ENCODE assay signal across 8 mouse cellular contexts in the genomic region with DNA sequence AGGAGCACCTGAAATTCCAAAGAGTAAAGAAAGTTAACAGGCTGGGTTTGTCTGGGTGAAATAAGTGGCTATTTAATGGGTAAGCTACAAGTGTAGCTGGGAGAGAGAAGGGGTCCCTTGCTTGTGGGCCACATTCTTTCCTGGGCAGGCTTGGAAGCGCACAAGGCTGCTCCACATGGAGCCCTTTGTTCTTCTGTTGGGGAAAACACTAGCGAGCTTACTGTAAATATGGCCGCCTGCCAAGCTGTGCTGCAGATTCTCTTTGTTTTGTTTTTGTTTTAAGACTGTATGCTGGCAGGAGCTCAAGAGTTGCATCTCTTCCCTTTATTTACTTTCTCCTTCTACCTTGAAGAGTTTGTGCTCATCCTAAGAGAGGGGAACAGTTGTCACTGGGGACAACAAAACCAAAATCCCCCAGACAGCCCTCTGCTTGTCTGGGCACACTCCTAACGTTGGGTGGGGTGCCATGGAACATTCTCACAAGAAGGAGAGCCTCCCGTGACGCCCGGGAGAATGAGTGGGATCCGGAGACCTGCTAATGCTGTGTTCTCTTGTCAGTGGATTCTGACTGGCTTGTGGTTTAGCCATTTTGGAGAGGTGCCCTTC.
DNase-seq lines count a peak whose midpoint lies in the region; ATAC-seq and TF ChIP-seq lines count a peak whose summit lies in the region.

No protein-coding gene starts in this region.

- WGBS in kidney, embryonic 14.5 days, result 72% methylated on average over 8 of the region's 8 CpGs
- WGBS in forebrain, embryonic 16.5 days, result 32% methylated on average over 8 of the region's 8 CpGs
- WGBS in lung, embryonic 14.5 days, result 49% methylated on average over 8 of the region's 8 CpGs
- 34% methylated on average over 8 of the region's 8 CpGs for WGBS in stomach, postnatal 0 days

- ATAC-seq in kidney, embryonic 14.5 days (ENCODE audit: low FRiP score, low TSS enrichment), result no peak
- peak; percentile 85 for ATAC-seq in forebrain, embryonic 16.5 days
- ATAC-seq in lung, embryonic 14.5 days (ENCODE audit: insufficient read depth), result peak; percentile 90
- no peak; the same call in 1 of the 2 replicates for ATAC-seq in stomach, postnatal 0 days (ENCODE audit: low FRiP score, low TSS enrichment)

- H3K4me3 ChIP-seq in kidney, embryonic 14.5 days (ENCODE audit: low read length), result no peak overlapping the region
- H3K4me3 ChIP-seq in forebrain, embryonic 16.5 days (replicated peaks; ENCODE audit: low read length), result no peak overlapping the region
- H3K4me3 ChIP-seq in lung, embryonic 14.5 days (ENCODE audit: low read depth, low read length), result no peak overlapping the region
- H3K4me3 ChIP-seq in stomach, postnatal 0 days (ENCODE audit: low read depth, low read length), result no peak overlapping the region

- no peak for TF ChIP-seq EP300 in stomach, postnatal 0 days (optimal IDR thresholded peaks at IDR 0.05)

- no peaks in the 10 kb centered on the region for H3K36me3 ChIP-seq in kidney, embryonic 14.5 days (ENCODE audit: control insufficient read depth, insufficient read depth, low read length)
- no peaks in the 10 kb centered on the region for H3K36me3 ChIP-seq in forebrain, embryonic 16.5 days (ENCODE audit: control insufficient read depth, insufficient read depth)
- no peaks in the 10 kb centered on the region for H3K36me3 ChIP-seq in lung, embryonic 14.5 days (ENCODE audit: insufficient read depth)
- no peaks in the 10 kb centered on the region for H3K36me3 ChIP-seq in stomach, postnatal 0 days (ENCODE audit: control insufficient read depth, insufficient read depth, low read length)

- no peaks in the 10 kb centered on the region for H3K9me3 ChIP-seq in kidney, embryonic 14.5 days (ENCODE audit: control insufficient read depth, low read length)
- no peaks in the 10 kb centered on the region for H3K9me3 ChIP-seq in forebrain, embryonic 16.5 days (ENCODE audit: control insufficient read depth, low read length)
- H3K9me3 ChIP-seq in lung, embryonic 14.5 days (ENCODE audit: low read depth, low read length), result no peaks in the 10 kb centered on the region
- H3K9me3 ChIP-seq in stomach, postnatal 0 days (ENCODE audit: control insufficient read depth, low read length), result no peaks in the 10 kb centered on the region

- H3K9ac ChIP-seq in kidney, embryonic 14.5 days (ENCODE audit: low read depth, low read length), result no peak overlapping the region
- no peak overlapping the region for H3K9ac ChIP-seq in forebrain, embryonic 16.5 days (replicated peaks; ENCODE audit: low read depth, low read length)
- no peak overlapping the region for H3K9ac ChIP-seq in lung, embryonic 14.5 days
- H3K9ac ChIP-seq in stomach, postnatal 0 days (ENCODE audit: low read length), result no peak overlapping the region

- no peaks in the 10 kb centered on the region for H3K27me3 ChIP-seq in kidney, embryonic 14.5 days (ENCODE audit: control insufficient read depth, insufficient read depth, low read length)
- H3K27me3 ChIP-seq in forebrain, embryonic 16.5 days (replicated peaks; ENCODE audit: control insufficient read depth, insufficient read depth, low read length), result no peaks in the 10 kb centered on the region
- no peaks in the 10 kb centered on the region for H3K27me3 ChIP-seq in lung, embryonic 14.5 days (ENCODE audit: insufficient read depth, low read length)
- H3K27me3 ChIP-seq in stomach, postnatal 0 days (ENCODE audit: control insufficient read depth, insufficient read depth, low read length), result no peaks in the 10 kb centered on the region

- no peak overlapping the region for H3K4me2 ChIP-seq in kidney, embryonic 14.5 days (replicated peaks; ENCODE audit: low read depth, low read length)
- H3K4me2 ChIP-seq in forebrain, embryonic 16.5 days (ENCODE audit: low read length), result no peak overlapping the region
- H3K4me2 ChIP-seq in lung, embryonic 14.5 days, result no peak overlapping the region
- H3K4me2 ChIP-seq in stomach, postnatal 0 days (replicated peaks; ENCODE audit: low read depth), result no peak overlapping the region

- no peak overlapping the region for H3K27ac ChIP-seq in kidney, embryonic 14.5 days (ENCODE audit: low read depth, low read length)
- no peak overlapping the region for H3K27ac ChIP-seq in forebrain, embryonic 16.5 days (ENCODE audit: low read length)
- H3K27ac ChIP-seq in lung, embryonic 14.5 days (ENCODE audit: low read depth), result peak overlapping the region; percentile 4
- H3K27ac ChIP-seq in stomach, postnatal 0 days (replicated peaks), result no peak overlapping the region

- no peaks in the 10 kb centered on the region for H3K4me1 ChIP-seq in kidney, embryonic 14.5 days (ENCODE audit: control insufficient read depth, insufficient read depth, low read length)
- H3K4me1 ChIP-seq in forebrain, embryonic 16.5 days (replicated peaks; ENCODE audit: control insufficient read depth, insufficient read depth, low read length), result peaks cover 11% of the 10 kb centered on the region
- no peaks in the 10 kb centered on the region for H3K4me1 ChIP-seq in lung, embryonic 14.5 days (ENCODE audit: insufficient read depth)
- 0 out of 2 replicates have a peak, but pooled peaks cover 4% of the 10 kb centered on the region for H3K4me1 ChIP-seq in stomach, postnatal 0 days (replicated peaks; ENCODE audit: control insufficient read depth, insufficient read depth)

- peak; percentile 31 for DNase-seq in kidney, adult 9 months
- DNase-seq in brain, embryonic 18.5 days (ENCODE audit: low read depth, low spot score), result peak; percentile 14
- peak; percentile 94 for DNase-seq in lung, embryonic 14.5 days
- DNase-seq in stomach, postnatal 0 days (ENCODE audit: low spot score), result peak; percentile 18
- DNase-seq in thymus, postnatal 14 days, result no peak
- DNase-seq in adrenal gland, postnatal 4 days (ENCODE audit: low spot score in 2 of 2), result no peak

- no peak for TF ChIP-seq CTCF in lung, embryonic 14.5 days (IDR thresholded peaks at IDR 0.05; ENCODE audit: low read depth)
- TF ChIP-seq CTCF in stomach, postnatal 0 days (IDR thresholded peaks at IDR 0.05; ENCODE audit: low read depth), result no peak

Comparison
In these comparisons a context has a peak if more than half of its experiments do, and no peak if none do; other contexts are left out.
1. DNase-seq: peak in kidney, adult 9 months (single experiment), brain, embryonic 18.5 days (single experiment), lung, embryonic 14.5 days (single experiment) and stomach, postnatal 0 days (single experiment); none in thymus, postnatal 14 days (single experiment) and adrenal gland, postnatal 4 days (0 of 2).
2. ATAC-seq: peak in forebrain, embryonic 16.5 days (single experiment) and lung, embryonic 14.5 days (single experiment); none in kidney, embryonic 14.5 days (single experiment) and stomach, postnatal 0 days (single experiment).